Mouse (Mus musculus) heart, postnatal 14 days (tissue): Measurements from ENCODE around the gene Mta2. TPM values are rescaled to one million over a fixed set of nuclear protein-coding genes. Genes with fewer than 3 reads are reported as not detected.

Source experiments
- DNase-seq, 2 experiments: peaks; one replicate each; pipeline ENCODE4 v3.0.0; 2021 to 2022
- intact Hi-C: fragments of 180-260 bp; cut with DNase I; formaldehyde crosslinking; loops from one replicate; pipeline ENCODE4 v1.15.1; 2025
- total RNA-seq, 2 experiments: library from RNA; stranded (reverse); gene quantifications; 2 replicates each; pipeline ENCODE4 v1.2.3; 2021

Gene Mta2
- total RNA-seq, 2 experiments from 2014 or later, result 42.1 to 44.8 TPM

DNA sequence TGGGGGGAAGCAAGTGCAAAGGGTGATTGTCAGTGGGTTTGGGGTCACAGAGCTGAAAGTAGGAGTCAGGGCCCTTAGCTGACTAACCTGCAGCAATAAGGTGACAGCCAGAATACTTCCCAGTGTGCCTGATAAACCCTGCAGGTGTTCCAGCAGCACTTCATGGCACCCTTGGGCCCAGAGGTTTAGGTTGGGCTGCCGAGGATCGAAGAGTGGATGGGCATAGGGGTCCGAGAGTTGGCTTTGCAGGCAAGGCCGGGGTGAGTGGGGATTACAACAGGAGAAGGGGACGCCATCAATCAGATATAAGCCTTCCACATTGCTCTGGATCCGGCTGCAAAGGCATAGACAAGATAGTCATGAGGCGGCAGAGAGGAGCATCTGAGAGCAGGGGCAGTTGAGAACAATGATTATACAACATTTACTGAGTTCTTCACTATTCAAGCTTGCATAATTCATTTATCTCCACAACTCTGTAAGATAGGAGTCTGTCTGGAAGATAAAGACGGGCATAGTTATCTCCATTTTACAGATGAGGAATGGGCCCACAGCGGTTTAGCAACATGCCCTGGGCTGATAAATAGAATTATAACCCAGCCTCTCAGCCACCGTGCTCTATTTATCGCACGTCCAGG lies 13.7 kb upstream of the Mta2 start:
- intact Hi-C loops, result no loop called here
- no peak for DNase-seq

- intact Hi-C loops, result no loop called here
- no peak for DNase-seq
Measured at GRCm38 (mm10) chr19:8928689-8929223, 12.9 kb upstream of the Mta2 start.

DNA sequence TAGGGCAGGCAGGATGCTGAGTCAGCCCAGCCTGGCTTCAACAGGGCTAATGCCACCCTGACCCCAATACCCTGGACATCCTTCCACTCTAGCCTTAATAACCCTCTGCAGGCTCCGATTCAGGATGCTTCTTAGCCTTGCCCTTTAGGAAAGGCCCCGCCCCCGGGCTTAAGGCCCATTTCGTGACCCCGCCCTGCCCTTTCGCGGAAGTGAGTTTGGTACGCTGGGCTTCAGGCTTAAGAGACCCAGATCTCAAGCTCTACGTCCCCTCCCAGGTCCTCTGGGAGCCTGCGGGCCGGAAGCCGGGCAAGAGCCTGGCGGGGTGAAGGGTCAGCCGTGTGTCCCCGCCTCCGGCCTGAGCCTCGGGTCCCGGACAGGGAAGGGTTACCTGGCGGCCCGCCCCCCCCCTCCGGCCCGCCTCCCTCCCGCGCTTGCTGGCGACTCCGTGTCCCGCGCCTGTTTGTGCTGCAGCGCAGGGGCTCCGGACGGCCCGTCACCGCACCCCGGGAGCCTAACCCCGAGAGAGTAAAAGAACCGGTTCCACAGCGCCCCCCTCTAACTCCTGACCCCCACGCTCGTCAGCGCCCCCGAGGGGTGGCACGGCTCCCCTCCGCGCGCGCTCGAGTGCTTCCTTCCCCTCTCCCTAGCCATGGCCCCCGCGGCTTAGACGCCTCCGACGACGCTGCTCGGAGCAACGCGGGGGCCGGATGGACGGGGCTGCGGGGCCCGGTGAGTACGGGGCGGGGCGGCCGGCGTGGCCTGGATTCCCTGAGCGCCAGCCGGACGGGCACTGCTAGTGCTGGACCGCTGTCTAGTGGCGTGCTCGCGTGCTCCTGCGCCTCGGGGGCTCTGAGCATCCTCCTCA lies 12.2 kb upstream of the Mta2 start, which contains the start of the genes Rom1 and Eml3:
Rom1 (minus strand) TSS at position 133 of the 865 bp plus-strand sequence.
Eml3 (plus strand) TSS at position 329 of the 865 bp plus-strand sequence.
- intact Hi-C loops, result no loop called here

GRCm38 (mm10) chr19:8930117-8930516 lies 11.6 kb upstream of the Mta2 start:
- DNase-seq, result no peak
- intact Hi-C loops, result no loop called here

More for the DNA sequence above, 12.2 kb upstream of the Mta2 start, which contains the start of the genes Rom1 and Eml3:
- peak; percentile 91 to 94 for DNase-seq

DNA sequence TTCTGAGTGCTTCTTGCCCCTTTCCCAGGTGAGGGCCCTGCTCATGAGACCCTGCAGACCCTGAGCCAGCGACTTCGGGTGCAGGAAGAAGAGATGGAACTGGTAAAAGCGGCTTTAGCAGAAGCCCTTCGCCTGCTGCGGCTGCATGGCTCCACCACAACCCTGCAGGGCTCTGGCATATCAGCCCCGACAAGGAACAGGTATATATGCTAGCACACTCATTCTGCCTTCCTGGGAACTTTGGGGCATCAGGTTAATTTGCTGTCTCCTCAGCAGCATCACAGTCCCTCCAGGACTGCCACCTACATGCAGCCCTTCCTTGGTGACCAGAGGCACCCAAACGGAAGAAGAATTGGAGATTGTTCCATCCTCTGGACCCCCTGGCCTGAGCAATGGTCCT lies 10.9 kb upstream of the Mta2 start:
- intact Hi-C loops, result no loop called here
- no peak for DNase-seq

GRCm38 (mm10) chr19:8936736-8937135 lies 4.9 kb upstream of the Mta2 start:
- DNase-seq, result no peak
- intact Hi-C loops, result no loop called here

DNA sequence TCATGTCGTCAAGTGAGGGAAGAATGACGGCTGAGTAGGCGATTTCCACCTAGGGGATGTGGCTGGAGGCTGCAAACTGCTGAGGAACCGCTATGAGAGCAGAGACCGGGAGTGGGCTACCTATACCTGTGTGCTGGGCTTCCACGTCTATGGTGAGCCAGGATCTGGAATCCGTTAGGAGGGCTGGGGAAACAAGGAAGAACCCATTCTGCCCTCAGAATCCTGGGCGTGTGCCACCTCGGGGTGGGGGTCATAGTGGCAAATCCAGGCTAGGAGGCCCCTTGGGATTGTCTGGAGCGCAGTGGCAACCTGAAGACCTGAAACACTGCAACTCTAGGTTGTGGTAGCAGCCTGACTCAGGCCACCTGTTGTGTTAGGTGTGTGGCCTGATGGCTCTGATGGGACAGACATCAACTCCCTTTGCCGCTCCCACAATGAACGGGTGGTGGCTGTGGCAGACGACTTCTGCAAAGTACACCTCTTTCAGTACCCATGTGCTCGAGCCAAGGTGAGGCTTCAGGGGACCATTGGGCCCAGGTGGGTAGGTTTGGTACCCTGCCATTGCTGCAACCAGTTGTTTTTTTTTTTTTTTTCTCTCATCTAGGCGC lies 1.0 kb upstream of the Mta2 start:
- no peak for DNase-seq
- intact Hi-C loops, result loop anchor here (5.0 kb wide), 1 partner anchor 53 kb away; the partner anchor contains the start of genes 1810009A15Rik and Gm49416

GRCm38 (mm10) chr19:8941136-8941514 lies 550 bp upstream of the Mta2 start:
- no peak for DNase-seq
- intact Hi-C loops, result loop anchor here (5.0 kb wide), 1 partner anchor 54 kb away; the partner anchor contains the start of genes 1810009A15Rik and Gm49416

GRCm38 (mm10) chr19:8942276-8942964 lies 745 bp downstream of the Mta2 start:
- intact Hi-C loops, result loop anchor here (5.0 kb wide), 1 partner anchor 55 kb away; the partner anchor contains the start of genes 1810009A15Rik and Gm49416
- DNase-seq, result peak in 1 of 2 experiments; percentile 65

DNA sequence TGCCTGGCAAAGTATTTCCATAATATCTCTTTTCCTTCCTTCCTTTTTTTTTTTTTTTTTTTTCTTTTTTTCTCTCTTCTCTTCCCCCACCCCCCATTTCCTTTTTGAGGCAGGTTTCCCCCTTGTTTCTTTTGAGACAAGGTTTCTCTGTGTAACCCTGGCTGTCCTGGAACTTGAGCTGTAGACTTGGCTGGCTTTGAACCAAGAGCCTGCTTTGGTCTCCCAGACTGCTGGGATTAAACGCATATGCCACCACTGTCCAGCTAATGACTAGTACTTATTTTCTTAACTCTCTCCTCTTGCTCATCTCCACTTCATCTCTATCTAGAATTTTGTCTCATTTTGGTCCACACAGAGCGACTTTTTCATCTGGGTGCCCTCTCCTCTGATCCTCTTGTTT lies 1.4 kb downstream of the Mta2 start:
- no peak for DNase-seq
- intact Hi-C loops, result loop anchor here (5.0 kb wide), 1 partner anchor 56 kb away; the partner anchor contains the start of genes 1810009A15Rik and Gm49416

GRCm38 (mm10) chr19:8944062-8944461 lies 2.4 kb downstream of the Mta2 start:
- DNase-seq, result no peak
- intact Hi-C loops, result loop anchor here (5.0 kb wide), 1 partner anchor 57 kb away; the partner anchor contains the start of genes 1810009A15Rik and Gm49416

GRCm38 (mm10) chr19:8944750-8945149 lies 3.1 kb downstream of the Mta2 start:
- intact Hi-C loops, result loop anchor here (5.0 kb wide), 1 partner anchor 57 kb away; the partner anchor contains the start of genes 1810009A15Rik and Gm49416
- peak; percentile 74 to 84 for DNase-seq

DNA sequence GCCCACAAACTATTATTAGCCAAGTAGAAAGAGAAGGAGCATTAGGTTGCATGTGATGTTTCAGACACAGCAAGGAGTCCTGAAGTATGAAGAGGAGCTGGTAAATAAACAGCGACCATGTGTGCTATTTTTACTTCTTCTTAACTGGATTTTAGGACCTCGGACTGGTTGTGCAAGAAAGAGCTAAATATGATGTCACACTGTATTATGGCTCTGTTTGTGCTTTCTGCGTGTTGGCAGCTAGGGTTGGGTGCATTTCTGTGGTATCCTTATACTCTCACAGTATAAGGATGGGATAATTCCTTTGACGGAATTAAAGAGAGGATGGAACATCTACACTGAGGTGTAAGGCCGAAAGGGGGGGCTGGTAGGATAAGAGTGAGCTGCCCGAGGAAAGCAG lies 3.6 kb downstream of the Mta2 start:
- intact Hi-C loops, result no loop called here

DNA sequence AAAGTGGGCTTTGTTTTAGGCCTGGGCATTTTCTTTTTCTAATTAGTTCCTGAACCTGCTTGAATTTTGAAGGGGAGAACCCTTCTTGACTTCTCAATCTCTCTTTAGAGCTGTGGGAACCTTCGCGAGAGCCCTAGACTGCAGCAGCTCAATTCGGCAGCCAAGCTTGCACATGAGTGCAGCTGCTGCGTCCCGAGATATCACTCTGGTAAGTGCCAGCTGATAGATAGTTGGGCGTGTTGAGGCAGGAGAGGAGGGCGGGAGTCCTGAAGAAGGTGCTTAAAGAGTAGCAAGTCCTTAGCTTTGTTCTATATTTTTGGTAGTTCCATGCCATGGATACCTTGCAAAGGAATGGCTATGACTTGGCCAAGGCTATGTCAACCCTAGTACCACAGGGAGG lies 5.3 kb downstream of the Mta2 start:
- DNase-seq, result no peak
- intact Hi-C loops, result no loop called here

More for the DNA sequence above, 3.6 kb downstream of the Mta2 start:
- no peak for DNase-seq

GRCm38 (mm10) chr19:8950190-8950589 lies 8.5 kb downstream of the Mta2 start:
- DNase-seq, result no peak
- intact Hi-C loops, result no loop called here

DNA sequence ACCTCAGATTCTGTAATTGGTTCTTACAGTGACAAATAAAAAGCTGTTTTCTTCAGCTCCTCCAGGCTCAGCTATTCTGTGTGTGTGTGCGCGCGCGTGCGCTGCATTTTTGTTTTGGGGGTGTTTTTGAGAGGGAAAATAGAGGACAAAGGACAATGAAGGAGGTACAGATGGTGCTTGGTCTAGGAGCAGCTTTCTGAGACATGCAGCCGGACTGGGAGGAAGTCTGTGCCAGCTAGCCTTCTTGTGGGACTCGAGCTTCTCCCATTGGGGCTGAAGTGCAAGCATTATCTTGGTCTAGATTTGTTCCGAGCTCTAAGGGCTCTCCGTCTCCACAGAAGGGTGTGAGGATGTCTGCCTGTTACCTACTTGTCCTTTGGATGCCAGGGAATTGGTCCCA lies 10.6 kb downstream of the Mta2 start:
- intact Hi-C loops, result no loop called here
- no peak for DNase-seq

DNA sequence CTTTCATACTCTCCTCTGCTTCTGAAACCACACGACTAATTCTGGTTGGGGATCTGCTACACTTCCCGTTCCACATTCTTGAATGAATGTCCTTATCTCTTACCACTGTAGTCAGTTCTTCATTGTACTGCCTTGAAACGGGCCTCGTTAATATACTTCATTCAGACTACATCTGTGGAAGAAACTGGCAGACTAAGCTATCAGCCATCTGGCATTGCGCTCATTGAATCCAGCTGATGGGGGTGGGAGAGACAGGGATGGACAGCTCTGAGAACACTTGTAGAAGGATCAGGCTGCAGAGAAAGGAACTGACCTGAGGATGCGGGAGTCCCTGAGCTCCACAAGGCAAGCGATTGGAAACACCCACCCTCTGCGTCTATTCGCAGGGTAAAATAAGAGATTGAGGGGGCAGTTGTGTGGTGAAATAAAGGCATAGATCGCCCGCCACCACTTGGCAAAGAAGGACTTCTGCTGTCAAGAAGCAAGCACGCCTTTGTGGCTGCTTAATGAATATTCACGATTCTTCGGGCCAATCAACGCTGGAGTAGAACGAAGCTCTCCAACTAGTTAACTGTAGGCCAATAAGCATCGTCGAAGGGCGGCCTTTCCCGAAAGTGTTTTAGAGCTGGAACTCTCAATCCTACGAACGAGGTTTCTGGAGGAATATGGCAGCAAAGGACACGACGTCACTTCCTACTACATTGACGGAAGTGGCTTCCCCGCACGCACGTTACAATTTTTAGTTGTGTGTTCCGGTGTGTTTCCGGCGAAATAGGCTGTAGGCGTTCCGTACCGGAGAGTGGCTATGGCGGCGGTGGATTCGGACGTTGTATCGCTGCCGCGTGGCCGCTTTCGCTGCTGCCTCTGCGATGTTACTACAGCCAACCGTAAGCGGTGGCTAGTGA lies 11.7 kb downstream of the Mta2 start, which contains the start of gene Tut1:
Tut1 (plus strand) TSS at position 713 of the 905 bp plus-strand sequence.
- intact Hi-C loops, result no loop called here

DNA sequence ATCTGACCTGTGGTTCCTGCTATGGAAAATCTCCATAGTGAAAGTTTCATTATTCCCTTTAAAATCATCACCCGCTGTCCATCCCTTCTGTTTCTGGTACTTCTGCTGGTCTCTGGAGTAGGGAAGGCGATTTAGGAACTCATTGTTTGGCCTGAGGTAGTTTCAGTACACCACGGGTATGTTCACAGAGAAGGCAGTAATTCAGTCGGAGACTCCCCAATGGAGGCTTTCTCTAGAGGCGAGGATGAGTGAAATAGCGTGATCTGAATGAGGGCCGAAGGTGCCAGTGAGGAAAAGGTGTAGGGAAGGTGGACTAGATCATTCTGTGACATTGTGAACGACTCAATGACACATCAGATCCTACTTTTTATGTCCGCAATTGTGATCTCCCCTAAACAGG lies 12.5 kb downstream of the Mta2 start:
- intact Hi-C loops, result no loop called here

More for the DNA sequence above, 11.7 kb downstream of the Mta2 start, which contains the start of gene Tut1:
- peak; percentile 85 to 92 for DNase-seq

GRCm38 (mm10) chr19:8962256-8962655 lies 20.6 kb downstream of the Mta2 start:
- no peak for DNase-seq
- intact Hi-C loops, result no loop called here

More for the DNA sequence above, 12.5 kb downstream of the Mta2 start:
- no peak for DNase-seq
